Mouse (Mus musculus) G1E (cell line): ENCODE data around the gene Ccnjl. TPM values are rescaled to one million over a fixed set of nuclear protein-coding genes. Genes with fewer than 3 reads are reported as not detected.

Source experiments
- ATAC-seq: 2 replicates; pipeline ENCODE4 v1.8.0; 2016; ENCODE audit warnings: mild to moderate bottlenecking; ENCODE audit not compliant: insufficient number of reproducible peaks, poor library complexity, low FRiP score, severe bottlenecking; ENCODE audit errors: extremely low read depth
- DNase-seq: peaks from one replicate; pipeline ENCODE4 v3.0.0; 2012; ENCODE audit warnings: low spot score
- H3K27me3 ChIP-seq: 2 replicates; pipeline ENCODE4 v1.6.1; 2012; ENCODE audit warnings: mild to moderate bottlenecking, low read length, inconsistent platforms; ENCODE audit not compliant: insufficient read depth
- H3K36me3 ChIP-seq: replicated peaks from 2 replicates; pipeline ENCODE3; 2012; ENCODE audit warnings: mild to moderate bottlenecking, inconsistent platforms
- H3K4me1 ChIP-seq: 2 replicates; pipeline ENCODE4 v1.6.1; 2012; ENCODE audit warnings: low read depth, low read length, inconsistent platforms, mixed read lengths; ENCODE audit not compliant: insufficient read depth
- H3K4me3 ChIP-seq: 2 replicates; pipeline ENCODE4 v1.5.1; 2012; ENCODE audit warnings: low read depth, mild to moderate bottlenecking, inconsistent platforms, low read length, moderate library complexity, mixed read lengths
- H3K9me3 ChIP-seq: replicated peaks from 2 replicates; pipeline ENCODE4 v1.6.1; 2012; ENCODE audit warnings: inconsistent platforms
- CTCF ChIP-seq: IDR thresholded peaks from 2 replicates; pipeline ENCODE4 v1.5.1; 2012; ENCODE audit warnings: low read depth, low read length, inconsistent platforms, mixed read lengths
- GATA1 ChIP-seq: IDR thresholded peaks from 2 replicates; pipeline ENCODE4 v1.6.1; 2012; ENCODE audit warnings: borderline replicate concordance, low read length, inconsistent platforms, mixed read lengths
- GATA2 ChIP-seq: IDR thresholded peaks from 2 replicates; pipeline ENCODE4 v1.6.1; 2012; ENCODE audit warnings: low read depth, low read length, inconsistent platforms, borderline replicate concordance
- POLR2AphosphoS5 ChIP-seq: IDR thresholded peaks from 2 replicates; pipeline ENCODE4 v1.6.1; 2012; ENCODE audit warnings: low read depth, low read length, inconsistent platforms; ENCODE audit not compliant: insufficient replicate concordance
- TAL1 ChIP-seq: conservative IDR thresholded peaks from 2 replicates; pipeline ENCODE4 v1.6.1; 2012; ENCODE audit warnings: low read depth, low read length, inconsistent platforms, mixed read lengths
- polyA plus RNA-seq: library from polyadenylated mRNA; stranded (reverse); fragments of >175 nt; gene quantifications from 2 replicates; pipeline ENCODE4 v1.2.3, GENCODE M21; 2012
- total RNA-seq, 2 experiments: library from RNA; stranded (forward) in 1 of 2; stranded (reverse) in 1 of 2; fragments of 200-1000 nt in 1 of 2; fragments of >200 nt in 1 of 2; fragmentation: Nextera tagmentation in 1 of 2; gene quantifications; 2 replicates each; pipeline ENCODE4 v1.2.3; 2014 to 2017

Ccnjl gene
- total and polyA plus RNA-seq, 3 experiments = 0.16 TPM; not detected in 2

DNA sequence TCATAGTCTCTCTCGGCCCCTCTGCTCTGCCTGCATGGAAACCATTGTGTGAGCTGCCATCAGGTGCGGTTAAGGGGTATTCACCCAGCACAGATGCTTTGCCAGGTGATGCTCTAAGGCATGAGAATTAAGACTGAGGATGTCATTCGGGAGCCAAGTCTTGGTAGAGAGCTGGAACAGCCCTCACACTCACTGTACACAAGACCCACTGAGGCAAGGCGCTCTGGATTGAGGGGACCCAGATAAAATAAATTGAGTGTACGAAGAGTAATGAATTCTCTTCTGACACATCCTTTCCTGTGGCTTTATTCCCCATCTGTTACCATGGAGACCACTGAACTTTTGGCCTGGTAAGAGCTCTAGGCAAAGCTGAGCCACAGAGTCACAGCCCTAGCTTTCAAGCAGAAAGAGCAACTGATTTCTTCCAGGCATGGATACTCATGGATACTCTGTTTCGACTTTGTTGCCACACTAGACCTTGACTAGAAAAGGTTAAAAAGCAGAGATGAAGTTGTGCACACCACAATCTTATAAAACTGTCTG is 61.0 kb downstream of the Ccnjl start:
- TF ChIP-seq GATA2 (no peak), POLR2AphosphoS5 (no peak), CTCF (no peak), GATA1 (no peak), TAL1 (no peak)
- Histone ChIP-seq H3K9me3 (no peaks in the 10 kb centered on the region), H3K4me3 (no peak overlapping the region), H3K27me3 (no peaks in the 10 kb centered on the region), H3K4me1 (peaks cover 4% of the 10 kb centered on the region; the same call in 1 of the 2 replicates), H3K36me3 (no peaks in the 10 kb centered on the region)
- DNase-seq (no peak), ATAC-seq (no peak)

DNA sequence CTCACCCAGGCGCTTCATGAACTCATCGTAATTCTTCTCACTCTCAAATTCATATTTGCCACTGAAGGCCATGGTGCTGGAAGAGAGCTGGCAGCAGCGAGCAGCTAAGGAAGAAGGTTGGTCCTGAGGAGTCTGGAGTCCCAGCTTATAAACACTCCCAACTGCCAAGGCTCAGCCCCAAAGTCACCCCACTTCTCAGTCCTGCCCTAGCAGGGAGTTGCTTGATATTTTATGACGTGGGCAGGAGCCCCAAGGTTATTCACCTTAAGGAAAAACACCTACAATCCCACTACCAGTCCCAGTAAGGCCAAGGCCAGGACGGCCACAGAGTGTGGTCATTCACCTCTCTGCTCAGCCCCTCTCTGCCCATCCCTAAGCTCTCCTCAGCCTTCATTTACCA is 72.9 kb downstream of the Ccnjl start, which contains the start of gene Fabp6:
TSS of gene Fabp6 (minus strand) at position 101 of the 400 bp plus-strand sequence.
- no peak within 1 kb of the TSS for H3K4me3 ChIP-seq
- DNase-seq (no peak), ATAC-seq (no peak)
- H3K4me1 ChIP-seq = no peaks in the 10 kb centered on the region
- TF ChIP-seq TAL1 (no peak), GATA2 (no peak)
- H3K27me3 ChIP-seq = no peaks in the 10 kb centered on the region
- H3K9me3 ChIP-seq = no peaks in the 10 kb centered on the region
- H3K36me3 ChIP-seq = no peaks in the 10 kb centered on the region

DNA sequence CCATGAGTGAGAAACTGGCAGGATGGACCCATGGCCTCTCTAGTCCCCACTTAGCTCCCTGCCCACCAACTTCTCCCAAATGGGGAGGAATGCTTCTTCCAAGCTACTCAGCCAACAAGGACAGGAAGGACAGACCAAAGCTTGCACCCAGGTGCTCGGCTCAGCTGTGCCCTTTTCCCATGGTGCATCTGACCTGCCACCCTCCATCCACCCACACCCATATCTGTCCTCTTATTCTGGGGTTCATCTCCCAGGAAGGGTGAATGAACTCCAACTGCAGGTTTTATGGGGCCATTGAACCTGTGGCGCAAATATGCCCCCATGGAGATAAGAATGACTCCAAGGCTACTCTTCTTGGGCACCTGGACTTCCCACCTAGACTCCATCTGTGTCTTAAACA is 75.6 kb downstream of the Ccnjl start:
- no peak overlapping the region for H3K4me3 ChIP-seq
- H3K27me3 ChIP-seq = no peaks in the 10 kb centered on the region
- DNase-seq (no peak), ATAC-seq (no peak)
- H3K36me3 ChIP-seq = no peaks in the 10 kb centered on the region
- no peaks in the 10 kb centered on the region for H3K4me1 ChIP-seq
- TF ChIP-seq CTCF = no peak
- no peaks in the 10 kb centered on the region for H3K9me3 ChIP-seq

DNA sequence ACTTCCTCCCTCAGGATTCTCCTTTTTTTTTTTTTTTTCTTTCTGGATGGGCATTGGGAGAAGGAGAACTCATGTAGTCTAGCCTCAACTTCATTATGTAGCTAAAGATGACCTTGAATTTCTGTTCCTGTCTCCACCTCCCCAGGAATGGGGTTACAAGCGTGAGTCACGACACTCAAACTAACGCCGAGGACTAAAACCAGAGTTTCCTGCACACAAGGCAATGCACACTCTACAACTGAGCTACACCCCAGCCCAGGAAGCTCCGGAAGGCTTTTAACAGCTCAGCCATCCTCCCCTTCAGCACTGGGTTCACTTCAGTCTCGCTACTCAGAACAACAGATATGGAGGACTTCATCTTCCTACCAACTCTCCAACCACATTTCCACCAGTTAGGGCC is 76.3 kb downstream of the Ccnjl start:
- ATAC-seq (no peak), DNase-seq (no peak)
- Histone ChIP-seq H3K4me1 (no peaks in the 10 kb centered on the region), H3K36me3 (no peaks in the 10 kb centered on the region), H3K9me3 (no peaks in the 10 kb centered on the region), H3K4me3 (no peak overlapping the region), H3K27me3 (no peaks in the 10 kb centered on the region)
- TF ChIP-seq CTCF (no peak), GATA1 (no peak), POLR2AphosphoS5 (no peak), GATA2 (no peak), TAL1 (no peak)

DNA sequence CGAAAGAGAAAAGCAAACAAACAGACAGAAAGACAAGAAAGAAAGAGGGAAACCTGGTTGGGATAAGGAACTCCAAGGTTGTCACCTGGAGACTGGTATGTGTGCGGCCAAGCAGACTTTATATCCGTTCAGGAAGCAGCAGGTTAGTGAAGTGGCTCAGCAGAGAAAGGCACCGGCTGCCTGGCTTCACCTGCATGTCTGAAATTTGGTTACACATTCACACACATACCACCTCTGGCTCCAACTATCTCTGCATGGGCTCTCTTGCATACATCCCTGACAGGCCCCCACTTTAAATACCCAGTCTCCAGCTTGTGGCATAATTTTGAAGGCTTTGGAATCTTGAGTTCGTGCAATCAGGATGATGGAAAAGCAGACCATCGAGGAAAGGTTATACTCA is 77.3 kb downstream of the Ccnjl start:
- Histone ChIP-seq H3K4me1 (no peaks in the 10 kb centered on the region), H3K27me3 (no peaks in the 10 kb centered on the region), H3K36me3 (no peaks in the 10 kb centered on the region), H3K4me3 (no peak overlapping the region), H3K9me3 (no peaks in the 10 kb centered on the region)
- no peak for TF ChIP-seq TAL1
- TF ChIP-seq POLR2AphosphoS5 = no peak
- no peak for TF ChIP-seq GATA1
- no peak for TF ChIP-seq GATA2
- TF ChIP-seq CTCF = no peak
- no peak for DNase-seq
- no peak for ATAC-seq

DNA sequence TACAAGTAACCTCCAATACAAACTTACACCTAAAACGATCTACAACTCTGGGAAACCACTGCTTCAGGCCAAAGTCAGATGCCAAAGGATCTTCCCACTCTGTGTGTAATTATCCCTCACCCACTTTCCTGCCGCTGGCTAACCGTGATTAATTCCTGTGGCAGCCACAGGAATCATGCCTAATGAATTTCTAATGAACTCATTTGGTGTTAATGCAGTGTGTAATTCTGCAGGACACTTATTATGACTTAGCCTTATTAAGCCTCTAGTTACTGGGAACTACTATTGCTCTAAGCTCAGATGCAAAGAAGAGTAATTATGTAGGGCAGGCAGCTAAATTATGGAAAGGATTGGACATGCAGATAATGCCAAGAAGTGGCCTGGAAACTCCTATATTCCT is 79.9 kb downstream of the Ccnjl start:
- TF ChIP-seq GATA2 = no peak
- no peak for TF ChIP-seq TAL1
- no peak for TF ChIP-seq POLR2AphosphoS5
- TF ChIP-seq CTCF = no peak
- TF ChIP-seq GATA1 = no peak
- DNase-seq (no peak), ATAC-seq (no peak)
- Histone ChIP-seq H3K4me3 (no peak overlapping the region), H3K27me3 (no peaks in the 10 kb centered on the region), H3K4me1 (no peaks in the 10 kb centered on the region), H3K36me3 (no peaks in the 10 kb centered on the region), H3K9me3 (no peaks in the 10 kb centered on the region)
